Mouse (Mus musculus) left cerebral cortex, adult 2 months (tissue): ENCODE measurements around the gene Ppa1. TPM values are rescaled to one million over a fixed set of nuclear protein-coding genes. Genes with fewer than 3 reads are reported as not detected.
A peak's percentile ranks its signal among the peaks of the same experiment; 100 is the strongest.

Experiments used
- DNase-seq, 2 experiments: peaks; one replicate each; pipeline ENCODE4 v3.0.0; 2021 to 2022; ENCODE audit warnings: low spot score in 2 of 2, mixed read lengths in 1 of 2; ENCODE audit errors: extremely low spot score in 1 of 2
- H3K27ac ChIP-seq: fragments of 200-600 bp; 2 replicates; pipeline ENCODE4 v1.8.1; 2022
- H3K4me3 ChIP-seq: fragments of 200-600 bp; 2 replicates; pipeline ENCODE4 v1.8.1; 2022
- CTCF ChIP-seq: fragments of 200-600 bp; IDR thresholded peaks from 2 replicates; pipeline ENCODE4 v1.8.1; 2022; ENCODE audit warnings: antibody characterized with exemption, mild to moderate bottlenecking, moderate library complexity
- intact Hi-C: fragments of 180-260 bp; cut with DNase I; formaldehyde crosslinking; loops from one replicate; pipeline ENCODE4 v1.15.1; 2025
- total RNA-seq, 2 experiments: library from RNA; stranded (reverse); gene quantifications; 2 replicates each; pipeline ENCODE4 v1.2.3; 2021

The Ppa1 gene
- total RNA-seq, 2 experiments from 2014 or later: 100 to 115 TPM

GRCm38 (mm10) chr10:61706412-61707375, 58.3 kb downstream of the Ppa1 start:
- no peak overlapping the region for H3K27ac ChIP-seq
- no peak for DNase-seq
- TF ChIP-seq CTCF: no peak

GRCm38 (mm10) chr10:61713601-61714000, 65.2 kb downstream of the Ppa1 start:
- DNase-seq: no peak
- H3K4me3 ChIP-seq: no peak overlapping the region
- no peak overlapping the region for H3K27ac ChIP-seq
- intact Hi-C loops: no loop called here
- no peak for TF ChIP-seq CTCF

More at GRCm38 (mm10) chr10:61706412-61707375, 58.3 kb downstream of the Ppa1 start:
- no peak overlapping the region for H3K4me3 ChIP-seq
- intact Hi-C loops: no loop called here

GRCm38 (mm10) chr10:61714146-61714545, 65.8 kb downstream of the Ppa1 start:
- no peak for TF ChIP-seq CTCF

GRCm38 (mm10) chr10:61714771-61715461, 66.6 kb downstream of the Ppa1 start, which contains the start of gene Aifm2:
Gene Aifm2 (plus strand): TSS chr10:61715263.
- no peak for TF ChIP-seq CTCF
- Histone ChIP-seq H3K4me3 (peak within 1 kb of the TSS; percentile 49), H3K27ac (no peak within 1 kb of the TSS)
- peak in 1 of 2 experiments; percentile 24 for DNase-seq
- intact Hi-C loops: no loop called here

More at GRCm38 (mm10) chr10:61714146-61714545, 65.8 kb downstream of the Ppa1 start:
- Histone ChIP-seq H3K4me3 (no peak overlapping the region), H3K27ac (no peak overlapping the region)
- intact Hi-C loops: no loop called here
- no peak for DNase-seq

- intact Hi-C loops: no loop called here
- Histone ChIP-seq H3K27ac (no peak overlapping the region), H3K4me3 (peak overlapping the region; percentile 49)
- DNase-seq: no peak
- no peak for TF ChIP-seq CTCF
Observed at GRCm38 (mm10) chr10:61715462-61715837, 67.1 kb downstream of the Ppa1 start.

GRCm38 (mm10) chr10:61715996-61716864, 67.9 kb downstream of the Ppa1 start:
- intact Hi-C loops: no loop called here

GRCm38 (mm10) chr10:61717406-61718296, 69.3 kb downstream of the Ppa1 start:
- no peak overlapping the region for H3K4me3 ChIP-seq
- TF ChIP-seq CTCF: no peak
- no peak overlapping the region for H3K27ac ChIP-seq
- intact Hi-C loops: no loop called here
- DNase-seq: no peak

More at GRCm38 (mm10) chr10:61715996-61716864, 67.9 kb downstream of the Ppa1 start:
- TF ChIP-seq CTCF: no peak
- H3K4me3 ChIP-seq: no peak overlapping the region
- H3K27ac ChIP-seq: no peak overlapping the region
- no peak for DNase-seq

- intact Hi-C loops: no loop called here
- H3K27ac ChIP-seq: no peak overlapping the region
- DNase-seq: no peak
- H3K4me3 ChIP-seq: no peak overlapping the region
- TF ChIP-seq CTCF: no peak
Observed at GRCm38 (mm10) chr10:61720331-61720730, 72.0 kb downstream of the Ppa1 start.

GRCm38 (mm10) chr10:61722215-61722614, 73.9 kb downstream of the Ppa1 start:
- no peak for TF ChIP-seq CTCF
- intact Hi-C loops: no loop called here
- Histone ChIP-seq H3K4me3 (no peak overlapping the region), H3K27ac (no peak overlapping the region)
- no peak for DNase-seq

GRCm38 (mm10) chr10:61723271-61723670, 74.9 kb downstream of the Ppa1 start:
- Histone ChIP-seq H3K27ac (no peak overlapping the region), H3K4me3 (no peak overlapping the region)
- no peak for TF ChIP-seq CTCF
- intact Hi-C loops: no loop called here
- no peak for DNase-seq

Other genes starting within 250 kb of the Ppa1 start
- gene Nodal, start 230.6 kb upstream of the Ppa1 start, total RNA-seq: not detected
- gene Eif4ebp2, start 195.9 kb upstream of the Ppa1 start, total RNA-seq: 10 to 100 TPM; 45.2 to 47.5 TPM
- 10 to 100 TPM; 17.6 to 18.2 TPM for gene Lrrc20, start 172.8 kb upstream of the Ppa1 start, total RNA-seq
- gene Npffr1, start 53.1 kb upstream of the Ppa1 start, total RNA-seq: 1 to 10 TPM; 1.9 to 2.2 TPM
- gene Sar1a, start 31.7 kb downstream of the Ppa1 start, total RNA-seq: 100 to 1,000 TPM; 122 to 126 TPM
- gene Tysnd1, start 47.0 kb downstream of the Ppa1 start, total RNA-seq: 10 to 100 TPM; 22.7 to 23.3 TPM
- gene Aifm2, start 66.7 kb downstream of the Ppa1 start, total RNA-seq: 10 to 100 TPM in 1 of 2 experiments, 1 to 10 TPM in 1; 6.7 to 10.3 TPM
- gene H2afy2, start 135.6 kb downstream of the Ppa1 start, total RNA-seq: 10 to 100 TPM; 22.7 to 23.8 TPM